ENCODE assay signal across 27 mouse cellular contexts in the genomic region with DNA sequence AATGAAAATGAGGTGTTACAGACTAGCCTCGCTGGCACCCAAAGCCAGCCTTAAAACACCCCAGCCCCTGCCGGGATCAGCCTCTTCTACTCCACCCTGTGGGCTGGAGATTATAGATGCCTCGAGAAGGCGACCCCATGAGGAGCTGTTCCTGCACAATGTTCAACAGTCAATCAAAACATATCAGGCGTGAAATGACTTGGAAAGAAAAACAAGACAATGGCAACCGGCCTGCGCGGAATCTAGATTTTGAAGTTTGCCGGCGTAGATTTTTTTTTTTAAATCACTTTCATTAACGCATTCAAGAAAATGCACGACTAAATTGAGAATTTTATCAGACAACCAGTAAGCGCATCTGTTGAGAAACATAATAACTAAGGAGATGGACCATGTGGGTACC.
DNase-seq lines count a peak whose midpoint lies in the region; ATAC-seq lines count a peak whose summit lies in the region.
"Had no signal": no experiment of that assay in that cellular context is flagged by ENCODE, and none has a peak within 500 bp of the region (broad histone marks: within the 10 kb centered on the region; RNA-seq: fewer than 3 reads in every experiment).

No protein-coding gene starts in this region.

- ATAC-seq in cerebellum, adult (ENCODE audit: insufficient number of reproducible peaks, low FRiP score, low TSS enrichment): no peak
- no peak for ATAC-seq in hindbrain, embryonic 13.5 days (ENCODE audit: low FRiP score)
- no peak; the same call in 1 of the 2 replicates for ATAC-seq in midbrain, embryonic 12.5 days (ENCODE audit: low FRiP score, low read depth)
- no peak for ATAC-seq in midbrain, embryonic 16.5 days
- ATAC-seq: intestine, embryonic 16.5 days; liver, embryonic 12.5 days; liver, postnatal 0 days had no signal

- H3K36me3 ChIP-seq in hindbrain, embryonic 10.5 days: no peaks in the 10 kb centered on the region
- no peaks in the 10 kb centered on the region for H3K36me3 ChIP-seq in hindbrain, embryonic 13.5 days
- H3K36me3 ChIP-seq in midbrain, embryonic 12.5 days: no peaks in the 10 kb centered on the region
- H3K36me3 ChIP-seq in midbrain, embryonic 16.5 days (ENCODE audit: control insufficient read depth, insufficient read depth, low read length): no peaks in the 10 kb centered on the region
- H3K36me3 ChIP-seq: embryonic facial prominence, embryonic 10.5 days; embryonic facial prominence, embryonic 15.5 days; G1E; heart, embryonic 10.5 days; heart, embryonic 15.5 days; liver, embryonic 12.5 days had no signal

- no peaks in the 10 kb centered on the region for H3K9me3 ChIP-seq in hindbrain, embryonic 10.5 days
- no peaks in the 10 kb centered on the region for H3K9me3 ChIP-seq in hindbrain, embryonic 13.5 days
- H3K9me3 ChIP-seq in midbrain, embryonic 12.5 days: no peaks in the 10 kb centered on the region
- no peaks in the 10 kb centered on the region for H3K9me3 ChIP-seq in midbrain, embryonic 16.5 days (replicated peaks; ENCODE audit: control insufficient read depth, low read length, poor library complexity, severe bottlenecking)
- H3K9me3 ChIP-seq: embryonic facial prominence, embryonic 10.5 days; embryonic facial prominence, embryonic 15.5 days; heart, embryonic 10.5 days; heart, embryonic 15.5 days; liver, embryonic 12.5 days had no signal

- H3K4me2 ChIP-seq in hindbrain, embryonic 13.5 days: no peak overlapping the region
- H3K4me2 ChIP-seq in midbrain, embryonic 12.5 days (replicated peaks): 0 out of 2 replicates have a peak overlapping the region, but pooled peaks have one; percentile 5
- H3K4me2 ChIP-seq in midbrain, embryonic 16.5 days (ENCODE audit: low read length): no peak overlapping the region
- H3K4me2 ChIP-seq: embryonic facial prominence, embryonic 15.5 days; heart, embryonic 15.5 days; liver, embryonic 12.5 days had no signal

- peaks cover 15% of the 10 kb centered on the region for H3K27me3 ChIP-seq in hindbrain, embryonic 10.5 days (ENCODE audit: insufficient read depth, poor library complexity, severe bottlenecking)
- no peaks in the 10 kb centered on the region for H3K27me3 ChIP-seq in hindbrain, embryonic 13.5 days
- no peaks in the 10 kb centered on the region; the same call in 1 of the 2 replicates for H3K27me3 ChIP-seq in midbrain, embryonic 12.5 days
- no peaks in the 10 kb centered on the region for H3K27me3 ChIP-seq in midbrain, embryonic 16.5 days (ENCODE audit: control insufficient read depth, insufficient read depth, low read depth, low read length)
- H3K27me3 ChIP-seq: embryonic facial prominence, embryonic 15.5 days; liver, embryonic 12.5 days had no signal

- DNase-seq in cerebellum, postnatal 14 days: peak; percentile 41 to 47
- DNase-seq in hindbrain, embryonic 10.5 days (ENCODE audit: low spot score): no peak
- peak; percentile 77 for DNase-seq in retina, postnatal 1 day
- DNase-seq in layer of hippocampus, adult 18-20 months (ENCODE audit: low spot score in 2 of 2): no peak
- DNase-seq: adrenal gland, postnatal 10 days; cerebellum, adult 11-12 months; cerebellum, postnatal 25 days; gastrocnemius, postnatal 25 days; heart, adult 11 months; kidney, adult 9 months; kidney, postnatal 10 days; liver, postnatal 0 days; lung, postnatal 36 days; thymus, adult 18-20 months; thymus, postnatal 25 days had no signal

- H3K4me1 ChIP-seq in hindbrain, embryonic 10.5 days (replicated peaks): peaks cover 62% of the 10 kb centered on the region
- H3K4me1 ChIP-seq in hindbrain, embryonic 13.5 days (replicated peaks): peaks cover 54% of the 10 kb centered on the region
- peaks cover 50% of the 10 kb centered on the region for H3K4me1 ChIP-seq in midbrain, embryonic 12.5 days
- H3K4me1 ChIP-seq in midbrain, embryonic 16.5 days (ENCODE audit: control insufficient read depth, insufficient read depth, low read length): peaks cover 38% of the 10 kb centered on the region
- H3K4me1 ChIP-seq: embryonic facial prominence, embryonic 15.5 days; heart, embryonic 10.5 days; heart, embryonic 15.5 days; liver, embryonic 12.5 days had no signal

- WGBS in hindbrain, embryonic 10.5 days: 39% methylated on average over 13 of the region's 13 CpGs
- 27% methylated on average over 13 of the region's 13 CpGs for WGBS in hindbrain, embryonic 13.5 days
- WGBS in midbrain, embryonic 12.5 days: 26% methylated on average over 13 of the region's 13 CpGs
- 20% methylated on average over 13 of the region's 13 CpGs for WGBS in midbrain, embryonic 16.5 days

- peak overlapping the region; percentile 41; the same call in 1 of the 2 replicates for H3K27ac ChIP-seq in hindbrain, embryonic 10.5 days
- no peak overlapping the region; the same call in 1 of the 2 replicates for H3K27ac ChIP-seq in hindbrain, embryonic 13.5 days
- peak overlapping the region; percentile 72 for H3K27ac ChIP-seq in midbrain, embryonic 12.5 days (replicated peaks)
- H3K27ac ChIP-seq in midbrain, embryonic 16.5 days (ENCODE audit: low read length): no peak overlapping the region
- H3K27ac ChIP-seq: embryonic facial prominence, embryonic 10.5 days; embryonic facial prominence, embryonic 15.5 days; heart, embryonic 10.5 days; heart, embryonic 15.5 days; liver, embryonic 12.5 days; stomach, postnatal 0 days had no signal

- H3K9ac ChIP-seq in hindbrain, embryonic 13.5 days: no peak overlapping the region
- no peak overlapping the region for H3K9ac ChIP-seq in midbrain, embryonic 12.5 days (replicated peaks)
- H3K9ac ChIP-seq in midbrain, embryonic 16.5 days (ENCODE audit: low read depth, low read length): no peak overlapping the region
- H3K9ac ChIP-seq: embryonic facial prominence, embryonic 15.5 days; heart, embryonic 15.5 days; liver, embryonic 12.5 days; liver, postnatal 0 days had no signal

- no peak overlapping the region for H3K4me3 ChIP-seq in hindbrain, embryonic 10.5 days
- H3K4me3 ChIP-seq in hindbrain, embryonic 13.5 days: no peak overlapping the region
- no peak overlapping the region for H3K4me3 ChIP-seq in midbrain, embryonic 12.5 days
- no peak overlapping the region for H3K4me3 ChIP-seq in midbrain, embryonic 16.5 days (ENCODE audit: low read depth, low read length)
- H3K4me3 ChIP-seq: embryonic facial prominence, embryonic 10.5 days; embryonic facial prominence, embryonic 15.5 days; heart, embryonic 10.5 days; heart, embryonic 15.5 days; liver, embryonic 12.5 days had no signal

Comparison
In these comparisons a context has a peak if more than half of its experiments do, and no peak if none do; other contexts are left out.
1. H3K27ac ChIP-seq: peak in hindbrain, embryonic 10.5 days (single experiment) and midbrain, embryonic 12.5 days (single experiment); none in hindbrain, embryonic 13.5 days (single experiment) and midbrain, embryonic 16.5 days (single experiment).
2. DNase-seq: peak in cerebellum, postnatal 14 days (2 of 2) and retina, postnatal 1 day (single experiment); none in hindbrain, embryonic 10.5 days (single experiment) and layer of hippocampus, adult 18-20 months (0 of 2).